Mouse (Mus musculus) thymus, postnatal 4 days (tissue): ENCODE measurements at regions not wholly inside any gene's neighbourhood (a gene's known extent, or its start where the extent isn't known, plus 50 kb on each side); places are given as distances from the start of the nearest gene placed in this dataset.

ENCODE experiments used
- DNase-seq: peaks from one replicate; pipeline ENCODE4 v3.0.0; 2021

DNA sequence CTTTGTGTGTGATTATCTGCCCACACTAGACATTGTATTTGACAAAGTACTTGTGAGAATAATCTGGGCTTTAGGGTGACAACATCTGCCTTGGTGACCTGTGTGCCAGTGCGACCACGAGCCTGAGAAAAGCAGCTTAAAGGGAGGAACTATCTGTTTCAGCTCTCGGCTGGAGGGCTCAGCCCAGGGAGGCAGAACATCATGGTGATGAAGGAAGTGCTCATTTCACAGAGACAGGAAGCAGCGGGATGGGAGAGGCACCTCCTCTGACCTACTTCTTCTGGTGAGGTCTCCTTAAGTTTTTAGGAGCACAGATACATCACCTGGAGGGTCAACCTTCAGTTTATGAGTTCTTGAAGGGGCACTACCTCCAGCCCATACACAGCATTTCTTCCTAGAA is 89.8 kb downstream of the Kif26a start:
- peak; percentile 58 for DNase-seq

DNA sequence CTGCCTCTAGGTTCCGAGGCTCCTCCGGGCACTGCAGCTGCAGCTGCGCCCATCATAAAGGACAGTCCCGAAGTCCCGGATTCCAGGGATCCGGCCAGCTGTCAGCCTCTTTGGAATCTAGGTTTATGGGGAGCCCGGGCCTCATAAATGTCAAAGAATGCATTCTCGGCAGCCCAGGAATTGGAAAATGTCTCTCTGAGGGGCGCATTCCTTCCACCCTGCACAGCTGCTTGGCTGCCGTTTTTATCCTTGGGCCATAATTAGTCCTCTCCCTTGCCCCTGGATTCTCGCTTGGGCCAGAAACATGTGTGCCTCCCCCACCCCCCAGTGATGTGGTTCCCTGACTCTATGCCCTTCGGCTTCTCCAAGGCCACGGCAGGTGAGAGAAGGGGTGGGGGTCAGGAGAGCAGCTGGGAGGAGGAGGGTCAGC is 91.1 kb downstream of the Kif26a start:
- DNase-seq = no peak

DNA sequence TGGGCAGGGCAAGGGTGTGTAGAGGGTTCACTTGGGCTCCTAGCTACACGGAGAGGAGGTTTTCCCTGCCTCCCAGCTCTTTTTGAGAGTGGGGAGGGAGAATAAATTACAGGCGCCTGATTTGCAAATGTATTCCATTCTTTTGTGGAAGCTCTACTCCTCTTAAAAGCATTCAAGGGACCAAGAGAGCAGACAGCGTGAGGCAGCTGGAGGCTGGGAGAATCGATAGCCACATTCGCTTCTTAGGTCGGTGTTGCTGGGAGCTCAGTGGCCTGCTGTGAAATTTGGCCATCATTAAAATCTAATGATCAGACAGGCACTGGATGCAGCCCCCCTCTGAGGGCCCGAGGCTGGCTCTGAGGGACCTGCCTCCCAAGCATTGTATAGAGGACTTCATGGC is 92.8 kb downstream of the Kif26a start:
- DNase-seq = no peak

DNA sequence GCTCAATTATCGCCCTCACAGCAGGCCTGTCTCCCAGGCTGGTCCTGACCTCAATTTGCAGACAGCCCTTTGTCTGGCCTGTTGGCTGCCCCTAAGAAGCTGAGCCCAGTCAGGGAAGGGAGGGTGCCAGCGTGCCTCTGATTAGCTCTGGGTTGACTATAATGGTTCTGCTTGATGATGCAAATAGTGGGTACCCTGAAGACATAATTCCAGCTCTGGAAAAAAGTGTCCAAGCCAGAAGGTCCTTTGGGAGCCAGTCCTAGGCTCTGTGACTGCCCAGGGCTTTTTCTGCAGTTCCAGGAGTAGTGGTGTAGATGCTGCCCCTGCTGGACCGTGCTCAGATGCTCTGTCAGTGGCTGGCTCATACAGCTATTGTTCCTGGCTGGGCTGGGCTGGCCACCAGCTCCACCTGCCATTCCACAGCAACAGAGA is 95.7 kb downstream of the Kif26a start:
- no peak for DNase-seq

- no peak for DNase-seq
These were observed 97.2 kb downstream of the Kif26a start for GRCm38 (mm10) chr12:112243231-112243630.

DNA sequence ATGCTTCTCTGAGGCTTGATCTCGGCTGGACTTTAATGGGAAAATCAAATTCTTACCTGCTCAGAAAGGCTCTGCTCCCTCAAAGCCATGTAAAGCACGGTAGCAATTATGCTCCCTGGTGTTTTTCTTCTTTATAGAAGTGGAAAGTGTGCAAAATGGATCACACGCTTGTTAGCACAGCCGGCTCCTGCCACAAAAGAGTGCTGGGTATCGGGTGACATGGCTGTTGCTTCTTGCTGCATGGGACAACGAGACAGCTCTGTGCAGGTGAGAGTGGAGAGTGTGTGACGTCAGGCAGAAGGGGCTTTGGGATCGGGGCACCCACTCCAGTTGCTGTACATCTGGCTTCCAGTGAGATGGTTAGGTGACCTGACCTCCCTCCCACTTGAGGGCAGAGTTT is 104.9 kb downstream of the Kif26a start:
- no peak for DNase-seq

DNA sequence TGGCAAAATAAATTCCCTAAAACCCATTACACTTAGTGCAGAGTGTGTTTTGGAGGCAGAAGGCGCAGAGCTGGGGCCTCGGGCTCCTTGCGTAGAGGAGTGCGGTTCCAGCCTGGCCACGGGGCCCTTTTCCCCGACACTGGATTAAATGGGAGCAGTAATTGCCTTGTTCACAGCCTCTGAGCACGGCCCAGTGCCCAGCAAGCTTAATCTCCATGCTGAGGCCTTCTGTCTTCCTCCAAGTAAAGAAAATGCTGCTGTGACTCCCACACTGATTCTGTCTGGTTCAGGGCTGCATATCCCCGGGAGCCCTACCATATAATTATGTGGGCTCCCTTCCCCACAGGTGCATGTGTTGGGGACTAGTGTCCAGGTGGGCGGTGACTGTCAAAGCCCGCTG is 107.5 kb downstream of the Kif26a start:
- DNase-seq = no peak

DNA sequence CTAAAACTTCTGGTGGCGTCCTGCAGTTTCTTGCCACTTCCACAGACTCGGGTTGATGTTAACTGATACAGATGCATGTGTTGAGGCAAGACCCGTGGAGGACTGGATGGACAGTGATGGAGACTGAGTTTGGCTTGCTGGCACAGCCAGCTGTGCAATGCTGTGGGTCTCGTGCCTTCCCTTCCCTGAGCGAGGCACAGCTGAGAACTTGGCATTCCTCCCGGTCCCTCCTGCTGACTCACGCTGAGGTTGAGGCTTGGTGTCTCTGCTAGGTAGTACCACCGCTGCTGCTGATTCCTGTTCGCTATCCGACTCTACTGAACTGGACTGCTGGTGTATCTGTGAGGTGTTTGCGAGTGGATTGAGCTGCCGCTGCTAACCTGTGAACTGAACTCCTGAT is 109.2 kb downstream of the Kif26a start:
- DNase-seq = no peak

- no peak for DNase-seq
These were observed 111.7 kb downstream of the Kif26a start for GRCm38 (mm10) chr12:112257691-112258090.

- no peak for DNase-seq
These were observed 117.5 kb downstream of the Kif26a start for GRCm38 (mm10) chr12:112263283-112264056.

GRCm38 (mm10) chr12:112264201-112264600 is 118.2 kb downstream of the Kif26a start:
- DNase-seq = no peak

DNA sequence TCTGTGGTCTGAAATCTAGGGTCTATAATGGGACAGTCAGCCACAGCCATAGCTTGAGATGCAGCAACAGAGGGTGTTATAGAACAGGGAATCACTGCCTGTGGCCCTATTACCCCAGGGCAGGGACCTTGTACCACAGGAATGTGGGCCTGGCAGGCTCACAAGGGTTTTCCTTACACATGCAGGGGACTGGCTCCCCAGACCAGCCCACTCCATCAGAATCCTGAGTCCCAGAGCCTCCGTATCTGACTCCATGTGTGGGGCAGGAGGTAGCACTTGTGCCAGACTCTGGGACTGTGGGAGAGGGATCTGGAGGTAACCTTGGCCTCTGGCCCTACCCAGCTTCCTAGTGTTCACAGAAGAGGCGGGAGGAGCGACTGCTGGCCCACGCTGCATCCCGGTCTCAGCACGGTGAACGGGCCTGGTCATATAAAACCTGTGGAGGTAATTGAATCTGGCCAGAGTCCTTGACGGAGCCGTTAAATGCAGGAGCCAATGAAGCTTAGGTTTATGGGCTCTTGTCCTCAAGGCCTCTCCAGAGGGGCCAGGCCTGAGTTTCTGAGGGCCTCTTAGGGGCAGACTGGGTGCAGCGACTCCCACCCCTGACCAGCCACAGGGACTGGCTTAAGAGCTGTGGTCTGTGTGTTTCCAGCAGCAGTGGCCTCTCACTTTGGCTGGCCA is 119.4 kb downstream of the Kif26a start:
- DNase-seq = no peak

DNA sequence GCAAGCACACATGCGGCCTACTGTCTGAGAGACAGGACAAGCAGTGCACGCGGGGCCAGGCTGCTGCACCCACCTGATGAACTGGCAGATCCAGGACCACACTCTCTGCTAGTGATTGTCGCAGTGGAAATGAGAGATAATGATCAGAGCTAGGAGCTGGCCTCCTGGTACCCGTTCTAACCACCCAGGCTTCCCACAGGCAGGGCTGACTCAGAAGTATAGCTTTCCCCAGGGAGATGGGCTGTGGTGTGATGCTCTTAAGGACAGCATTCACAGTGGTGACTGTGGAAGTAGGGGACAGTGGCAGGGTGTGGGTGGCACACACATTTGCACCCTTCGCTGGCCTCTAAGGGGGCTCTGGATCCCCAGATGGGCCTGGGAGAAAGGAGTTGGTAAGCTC is 128.0 kb downstream of the Kif26a start:
- DNase-seq = no peak

- DNase-seq = no peak
These were observed 128.7 kb downstream of the Kif26a start for GRCm38 (mm10) chr12:112274756-112275155.

DNA sequence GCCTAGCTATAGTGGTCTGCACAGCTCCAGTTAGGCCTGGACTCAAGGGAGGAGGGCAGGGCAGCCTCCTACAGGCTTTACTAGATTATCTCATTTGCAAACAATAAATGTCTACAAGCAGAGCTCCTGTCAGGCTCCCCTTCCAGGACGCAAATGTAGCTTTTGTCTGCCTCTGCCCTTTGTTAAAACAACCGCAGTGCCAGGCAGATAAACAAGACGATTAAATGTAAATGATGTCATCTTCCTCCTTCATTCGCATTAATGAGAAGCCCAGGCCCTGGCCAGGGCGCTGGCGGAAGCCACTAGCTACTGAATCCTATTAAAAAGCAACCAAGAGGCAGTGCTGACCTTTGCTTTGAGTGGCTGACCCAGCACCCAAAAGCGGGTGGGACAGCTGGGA is 130.6 kb downstream of the Kif26a start:
- DNase-seq = no peak

DNA sequence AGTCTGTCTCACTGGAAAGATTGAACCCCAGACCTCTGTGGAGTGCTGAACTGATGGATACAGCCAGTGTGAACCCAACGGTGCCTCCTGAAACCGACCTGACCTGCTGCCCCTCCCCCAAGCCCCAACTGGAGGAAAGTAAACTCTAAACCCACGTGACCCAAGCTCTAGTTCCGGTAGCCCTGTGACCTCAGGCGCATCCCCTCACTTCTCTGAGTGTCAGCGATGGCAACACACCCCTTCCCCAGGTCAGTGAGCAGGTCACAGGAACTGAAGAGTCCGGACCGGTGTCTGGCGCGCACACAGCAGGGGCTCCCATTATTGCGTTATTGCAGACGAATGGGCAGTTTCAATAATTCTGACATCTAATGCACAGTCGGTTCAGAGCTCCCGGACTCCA is 131.5 kb downstream of the Kif26a start:
- DNase-seq = no peak

- DNase-seq = no peak
These were observed 139.1 kb downstream of the Kif26a start for GRCm38 (mm10) chr12:112285096-112285495.

DNA sequence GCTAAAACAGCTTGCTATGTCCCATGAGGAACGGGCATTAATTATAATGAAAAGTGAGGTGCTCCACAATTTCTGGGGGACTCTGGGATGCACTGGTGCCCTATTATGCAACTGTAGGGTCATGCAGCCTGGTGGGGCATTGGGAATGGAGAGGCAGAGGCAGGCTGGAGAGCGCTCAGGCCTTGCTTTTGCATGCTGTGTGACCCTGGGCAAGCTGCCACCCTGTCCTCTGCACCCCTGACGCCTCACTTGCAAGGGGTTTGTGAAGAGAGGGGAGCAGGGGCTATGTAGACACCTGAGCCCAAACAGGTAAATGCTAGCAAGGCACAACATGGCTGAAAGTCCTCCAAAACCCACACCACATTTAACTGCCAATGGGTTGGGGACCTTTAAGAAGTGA is 142.8 kb downstream of the Kif26a start:
- no peak for DNase-seq

DNA sequence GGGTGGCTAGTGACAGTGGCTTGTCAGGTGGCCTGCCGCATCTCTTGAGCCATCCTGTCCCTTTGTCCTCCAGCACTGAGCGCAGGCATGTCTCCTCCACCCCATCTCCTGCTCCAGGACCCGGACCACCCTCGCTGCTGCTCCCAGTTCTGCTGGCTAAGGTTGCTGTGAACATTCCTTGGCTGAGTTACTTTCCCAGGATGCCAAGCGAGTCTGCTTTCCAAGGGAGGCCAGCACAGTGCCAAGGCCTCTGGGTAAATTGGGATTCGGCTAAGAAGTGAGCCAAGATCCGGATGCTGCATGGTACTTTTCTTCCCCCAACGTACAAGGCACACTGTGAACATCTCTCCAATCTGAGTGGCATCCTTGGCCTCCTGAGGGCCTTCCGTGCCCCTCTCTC is 144.3 kb downstream of the Kif26a start:
- no peak for DNase-seq

DNA sequence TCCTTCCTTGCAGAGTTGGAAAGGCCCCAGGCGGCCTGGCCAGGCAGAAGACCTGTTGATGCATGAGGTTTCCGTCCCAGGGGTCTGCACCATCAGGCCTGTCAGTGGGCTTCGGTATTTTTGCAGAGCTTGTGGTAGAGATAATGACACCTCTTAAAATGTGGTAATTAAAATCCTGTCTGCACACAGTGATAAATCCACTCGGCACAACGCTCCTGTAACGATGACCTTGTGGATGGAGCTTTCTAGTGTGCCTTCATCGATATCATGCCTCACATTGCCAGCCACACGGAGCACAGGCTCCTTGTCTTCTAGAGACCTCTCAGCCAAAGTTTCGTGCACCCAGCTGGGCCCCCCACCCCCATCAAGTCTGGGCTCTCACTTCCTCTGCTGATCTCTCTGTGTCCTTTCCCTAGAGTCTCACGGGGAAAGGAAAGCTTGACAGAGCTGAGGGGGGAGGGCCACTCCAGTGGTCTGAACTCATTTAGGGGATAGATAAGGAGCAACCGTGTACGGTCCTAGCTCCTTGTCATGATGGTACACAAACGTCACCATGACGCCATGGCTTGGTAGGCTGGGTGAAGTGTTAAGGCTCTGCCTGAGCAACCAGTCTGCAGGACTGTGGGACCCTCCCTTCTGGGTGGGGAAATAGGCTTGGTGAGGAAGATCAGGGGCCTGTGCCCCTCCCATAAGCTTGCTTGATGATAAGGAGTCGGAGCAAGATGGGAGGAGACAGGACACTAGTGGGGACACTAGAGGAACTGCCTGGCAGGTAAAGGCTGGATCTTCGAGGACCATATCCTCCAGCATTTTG is 145.9 kb downstream of the Kif26a start:
- no peak for DNase-seq

DNA sequence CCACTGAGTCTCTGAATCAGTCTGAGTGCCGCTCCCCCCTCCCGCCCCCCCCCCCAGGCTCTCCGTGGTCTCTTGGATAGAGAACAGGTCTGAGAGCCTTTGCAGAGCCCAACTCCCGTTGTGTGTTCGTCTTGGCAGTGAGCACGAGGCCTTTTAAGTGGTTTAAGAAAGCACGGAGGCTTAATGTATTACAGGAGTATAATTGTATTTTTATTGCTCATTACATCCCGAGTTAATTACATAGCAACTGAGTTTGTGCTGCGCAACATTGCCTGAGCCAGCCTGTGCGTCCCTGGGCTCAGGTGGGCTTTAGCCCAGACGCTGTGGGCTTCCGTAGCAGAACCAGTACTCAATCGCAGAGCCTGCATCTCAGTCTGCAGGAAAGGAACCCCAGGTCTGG is 147.1 kb downstream of the Kif26a start:
- DNase-seq = no peak

GRCm38 (mm10) chr12:112295337-112295941 is 149.4 kb downstream of the Kif26a start:
- no peak for DNase-seq

DNA sequence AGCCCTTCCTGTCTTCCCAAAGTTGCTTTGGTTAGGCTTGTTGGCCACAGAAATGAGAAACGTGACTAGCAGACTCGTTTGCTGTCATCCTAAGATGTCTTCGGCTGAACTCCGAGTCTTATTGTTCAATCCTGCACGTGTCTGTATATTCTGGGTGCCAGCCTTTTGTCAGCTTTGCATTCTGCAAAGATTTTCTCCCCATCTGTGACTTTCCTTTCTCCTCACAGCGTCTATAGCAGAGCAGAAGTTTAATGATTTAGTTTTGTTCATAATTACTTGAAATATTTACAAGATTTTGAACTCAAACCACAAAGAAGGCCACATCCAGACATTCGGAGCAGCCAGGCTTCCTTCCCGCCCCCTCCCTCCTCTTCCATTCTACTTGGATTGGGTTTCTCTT is 152.5 kb downstream of the Kif26a start:
- no peak for DNase-seq
